ENCODE assay signal across 18 mouse cellular contexts in genomic region chr11:113245666-113246065, GRCm38 (mm10).
DNase-seq lines count a peak whose midpoint lies in the region; ATAC-seq lines count a peak whose summit lies in the region.
"Had no signal": no experiment of that assay in that cellular context is flagged by ENCODE, and none has a peak within 500 bp of the region (broad histone marks: within the 10 kb centered on the region; RNA-seq: fewer than 3 reads in every experiment).

No protein-coding gene starts in this region.

- peaks cover 11% of the 10 kb centered on the region for H3K4me1 ChIP-seq in hindbrain, embryonic 10.5 days (replicated peaks)
- no peaks in the 10 kb centered on the region for H3K4me1 ChIP-seq in hindbrain, embryonic 11.5 days (replicated peaks; ENCODE audit: control insufficient read depth, insufficient read depth, low read length)
- H3K4me1 ChIP-seq in hindbrain, embryonic 16.5 days (ENCODE audit: control insufficient read depth, insufficient read depth, low read depth, low read length), result no peaks in the 10 kb centered on the region; the same call in 1 of the 2 replicates
- no peaks in the 10 kb centered on the region for H3K4me1 ChIP-seq in midbrain, embryonic 16.5 days (ENCODE audit: control insufficient read depth, insufficient read depth, low read length)
- no peaks in the 10 kb centered on the region for H3K4me1 ChIP-seq in heart, embryonic 11.5 days (ENCODE audit: control insufficient read depth, insufficient read depth, low read length)
- H3K4me1 ChIP-seq: hindbrain, embryonic 15.5 days had no signal

- no peaks in the 10 kb centered on the region for H3K27me3 ChIP-seq in hindbrain, embryonic 10.5 days (ENCODE audit: insufficient read depth, poor library complexity, severe bottlenecking)
- no peaks in the 10 kb centered on the region for H3K27me3 ChIP-seq in hindbrain, embryonic 11.5 days (ENCODE audit: control insufficient read depth, insufficient read depth, low read length)
- no peaks in the 10 kb centered on the region for H3K27me3 ChIP-seq in hindbrain, embryonic 16.5 days (replicated peaks; ENCODE audit: control insufficient read depth, insufficient read depth, low read length)
- no peaks in the 10 kb centered on the region for H3K27me3 ChIP-seq in midbrain, embryonic 16.5 days (ENCODE audit: control insufficient read depth, insufficient read depth, low read depth, low read length)
- no peaks in the 10 kb centered on the region for H3K27me3 ChIP-seq in heart, embryonic 11.5 days (ENCODE audit: control insufficient read depth, insufficient read depth, low read length)
- H3K27me3 ChIP-seq: hindbrain, embryonic 15.5 days had no signal

- no peak overlapping the region for H3K9ac ChIP-seq in hindbrain, embryonic 11.5 days (ENCODE audit: low read depth, low read length)
- H3K9ac ChIP-seq in hindbrain, embryonic 16.5 days (ENCODE audit: low read depth, low read length), result no peak overlapping the region
- H3K9ac ChIP-seq in midbrain, embryonic 16.5 days (ENCODE audit: low read depth, low read length), result no peak overlapping the region
- no peak overlapping the region for H3K9ac ChIP-seq in heart, embryonic 11.5 days (ENCODE audit: low read depth, low read length)
- H3K9ac ChIP-seq: hindbrain, embryonic 15.5 days; liver, postnatal 0 days had no signal

- peak; percentile 15 for DNase-seq in hindbrain, embryonic 10.5 days (ENCODE audit: low spot score)
- no peak for DNase-seq in hindbrain, embryonic 11.5 days (ENCODE audit: low spot score)
- peak; percentile 20 for DNase-seq in left cerebral cortex, postnatal 4 days
- DNase-seq in left cerebral cortex, adult 9 months (ENCODE audit: low spot score in 2 of 2), result no peak
- no peak for DNase-seq in urinary bladder, postnatal 25 days (ENCODE audit: low spot score)
- DNase-seq: B cell, adult 2 months; cerebellum, adult 2 months; layer of hippocampus, postnatal 36 days; liver; liver, postnatal 0 days; lung, postnatal 10 days; retina, postnatal 1 day; right cerebral cortex, postnatal 4 days had no signal

- WGBS in hindbrain, embryonic 10.5 days, result 65% methylated on average over 10 of the region's 10 CpGs
- WGBS in hindbrain, embryonic 11.5 days, result 73% methylated on average over 10 of the region's 10 CpGs
- 58% methylated on average over 10 of the region's 10 CpGs for WGBS in hindbrain, embryonic 16.5 days
- 45% methylated on average over 10 of the region's 10 CpGs for WGBS in midbrain, embryonic 16.5 days
- 81% methylated on average over 10 of the region's 10 CpGs for WGBS in heart, embryonic 11.5 days (ENCODE audit: insufficient replicate concordance)

- H3K4me2 ChIP-seq in hindbrain, embryonic 11.5 days (replicated peaks; ENCODE audit: low read depth, low read length), result no peak overlapping the region
- no peak overlapping the region for H3K4me2 ChIP-seq in hindbrain, embryonic 16.5 days (ENCODE audit: low read length)
- no peak overlapping the region for H3K4me2 ChIP-seq in midbrain, embryonic 16.5 days (ENCODE audit: low read length)
- H3K4me2 ChIP-seq in heart, embryonic 11.5 days, result no peak overlapping the region
- H3K4me2 ChIP-seq: hindbrain, embryonic 15.5 days had no signal

- no peak overlapping the region for H3K4me3 ChIP-seq in hindbrain, embryonic 10.5 days
- H3K4me3 ChIP-seq in hindbrain, embryonic 11.5 days (ENCODE audit: low read depth, low read length), result no peak overlapping the region
- H3K4me3 ChIP-seq in hindbrain, embryonic 16.5 days (ENCODE audit: low read length), result no peak overlapping the region
- H3K4me3 ChIP-seq in midbrain, embryonic 16.5 days (ENCODE audit: low read depth, low read length), result no peak overlapping the region
- H3K4me3 ChIP-seq in heart, embryonic 11.5 days (ENCODE audit: low read depth, low read length), result no peak overlapping the region
- H3K4me3 ChIP-seq: hindbrain, embryonic 15.5 days had no signal

- H3K36me3 ChIP-seq in hindbrain, embryonic 10.5 days, result no peaks in the 10 kb centered on the region
- H3K36me3 ChIP-seq in hindbrain, embryonic 11.5 days (ENCODE audit: control insufficient read depth, insufficient read depth, low read length), result no peaks in the 10 kb centered on the region
- no peaks in the 10 kb centered on the region for H3K36me3 ChIP-seq in hindbrain, embryonic 16.5 days (ENCODE audit: control insufficient read depth, insufficient read depth, low read length)
- H3K36me3 ChIP-seq in midbrain, embryonic 16.5 days (ENCODE audit: control insufficient read depth, insufficient read depth, low read length), result no peaks in the 10 kb centered on the region
- no peaks in the 10 kb centered on the region for H3K36me3 ChIP-seq in heart, embryonic 11.5 days (ENCODE audit: control insufficient read depth, insufficient read depth, low read length)
- H3K36me3 ChIP-seq: hindbrain, embryonic 15.5 days had no signal

- peak overlapping the region; percentile 66 for H3K27ac ChIP-seq in hindbrain, embryonic 10.5 days
- no peak overlapping the region for H3K27ac ChIP-seq in hindbrain, embryonic 11.5 days (ENCODE audit: low read depth, low read length)
- no peak overlapping the region for H3K27ac ChIP-seq in hindbrain, embryonic 16.5 days (ENCODE audit: low read depth, low read length)
- peak overlapping the region; percentile 17; the same call in 1 of the 2 replicates for H3K27ac ChIP-seq in midbrain, embryonic 16.5 days (ENCODE audit: low read length)
- H3K27ac ChIP-seq in heart, embryonic 11.5 days (ENCODE audit: low read depth, low read length), result no peak overlapping the region
- H3K27ac ChIP-seq: hindbrain, embryonic 15.5 days had no signal

- ATAC-seq in hindbrain, embryonic 11.5 days (ENCODE audit: low FRiP score), result no peak
- 0 out of 2 replicates have a peak, but pooled peaks have one; percentile 34 for ATAC-seq in hindbrain, embryonic 16.5 days
- no peak for ATAC-seq in midbrain, embryonic 16.5 days
- no peak for ATAC-seq in heart, embryonic 11.5 days (replicated peaks; ENCODE audit: insufficient number of reproducible peaks, low FRiP score, low TSS enrichment)
- ATAC-seq: intestine, postnatal 0 days; liver, postnatal 0 days had no signal

- intact Hi-C loops in left cerebral cortex, postnatal 4 days (cut with DNase I), result no loop called here

- no peaks in the 10 kb centered on the region for H3K9me3 ChIP-seq in hindbrain, embryonic 10.5 days
- H3K9me3 ChIP-seq in hindbrain, embryonic 11.5 days (ENCODE audit: control insufficient read depth, low read length), result no peaks in the 10 kb centered on the region
- no peaks in the 10 kb centered on the region for H3K9me3 ChIP-seq in hindbrain, embryonic 16.5 days (ENCODE audit: control insufficient read depth, low read length)
- no peaks in the 10 kb centered on the region; the same call in 1 of the 2 replicates for H3K9me3 ChIP-seq in midbrain, embryonic 16.5 days (replicated peaks; ENCODE audit: control insufficient read depth, low read length, poor library complexity, severe bottlenecking)
- no peaks in the 10 kb centered on the region for H3K9me3 ChIP-seq in heart, embryonic 11.5 days (replicated peaks; ENCODE audit: control insufficient read depth, low read length)
- H3K9me3 ChIP-seq: hindbrain, embryonic 15.5 days had no signal

Comparison
In these comparisons a context has a peak if more than half of its experiments do, and no peak if none do; other contexts are left out.
1. DNase-seq: peak in hindbrain, embryonic 10.5 days (single experiment) and left cerebral cortex, postnatal 4 days (single experiment); none in hindbrain, embryonic 11.5 days (single experiment), left cerebral cortex, adult 9 months (0 of 2) and urinary bladder, postnatal 25 days (single experiment).
2. H3K27ac ChIP-seq: peak in hindbrain, embryonic 10.5 days (single experiment) and midbrain, embryonic 16.5 days (single experiment); none in hindbrain, embryonic 11.5 days (single experiment), hindbrain, embryonic 16.5 days (single experiment) and heart, embryonic 11.5 days (single experiment).